Mouse (Mus musculus): ENCODE results near the gene Pcnx2.

Gene Pcnx2

DNA sequence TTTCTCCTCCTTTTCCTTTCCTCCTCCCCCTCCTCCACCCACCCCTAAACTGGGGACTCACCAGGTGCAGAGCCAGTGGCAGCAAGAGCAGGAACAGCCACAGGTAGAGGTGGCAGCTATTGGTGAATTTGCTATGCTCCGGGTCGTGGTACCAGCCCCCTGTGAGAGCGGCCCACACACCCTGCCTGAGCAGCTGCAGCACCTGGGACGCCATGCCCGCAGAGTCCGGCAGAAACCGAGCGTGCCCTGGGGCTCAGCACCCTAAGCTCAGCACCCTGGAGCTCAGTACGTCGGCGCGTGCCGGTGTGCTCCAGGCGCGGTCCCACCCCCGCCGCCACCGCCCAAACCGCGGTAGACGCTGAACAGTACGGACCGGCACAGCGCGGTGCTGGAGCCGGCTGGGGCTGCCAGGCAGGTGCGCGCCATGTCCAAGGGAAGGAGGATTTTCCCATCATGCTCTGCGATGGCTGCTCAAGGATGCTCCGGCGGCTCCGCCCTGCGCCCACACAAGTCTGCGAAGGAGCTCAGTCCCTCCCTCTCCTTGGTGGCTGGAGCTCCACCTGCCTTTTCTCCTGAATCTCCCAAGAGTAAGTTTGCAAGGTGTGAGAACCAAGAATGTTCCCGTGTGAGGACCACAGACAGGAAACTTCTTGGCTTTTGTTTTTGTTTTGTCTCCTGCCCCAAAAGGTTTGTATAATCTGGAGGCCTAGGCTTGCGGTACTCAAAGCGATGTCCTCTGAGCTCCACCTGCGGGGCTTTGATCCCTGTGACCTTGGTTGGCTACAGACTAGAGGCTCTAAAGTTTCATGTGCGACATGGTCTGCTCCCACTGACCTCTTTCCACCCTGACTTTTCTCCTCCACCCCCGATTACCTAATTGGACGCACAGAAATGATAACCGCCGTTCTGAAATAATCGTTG, at the start of gene Pcnx2:
TSS of gene Pcnx2 (minus strand) at position 450 of the 921 bp plus-strand sequence.
- DNase-seq (ENCODE audit: low spot score), result no peak

DNA sequence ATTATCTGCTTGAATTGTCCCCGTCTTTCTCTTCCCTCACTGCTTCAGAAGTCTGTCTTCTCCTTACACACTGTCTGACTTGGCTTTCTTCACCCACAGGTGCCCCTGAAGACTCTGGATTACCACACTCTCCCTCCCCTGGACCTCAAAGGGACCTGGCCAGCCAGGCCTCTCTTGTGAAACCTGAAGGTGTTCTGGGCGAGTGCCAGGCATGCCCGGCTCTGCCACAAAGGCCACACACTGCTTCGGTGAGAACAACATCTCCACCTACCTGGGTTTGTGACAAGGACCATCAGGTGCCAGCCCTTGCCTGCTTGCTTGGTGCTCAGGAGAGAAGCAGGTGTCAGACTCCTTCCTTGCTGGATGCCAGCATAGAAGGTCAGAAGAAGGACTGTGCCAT, 46.4 kb upstream of the Pcnx2 start:
- DNase-seq (ENCODE audit: low spot score), result no peak

DNA sequence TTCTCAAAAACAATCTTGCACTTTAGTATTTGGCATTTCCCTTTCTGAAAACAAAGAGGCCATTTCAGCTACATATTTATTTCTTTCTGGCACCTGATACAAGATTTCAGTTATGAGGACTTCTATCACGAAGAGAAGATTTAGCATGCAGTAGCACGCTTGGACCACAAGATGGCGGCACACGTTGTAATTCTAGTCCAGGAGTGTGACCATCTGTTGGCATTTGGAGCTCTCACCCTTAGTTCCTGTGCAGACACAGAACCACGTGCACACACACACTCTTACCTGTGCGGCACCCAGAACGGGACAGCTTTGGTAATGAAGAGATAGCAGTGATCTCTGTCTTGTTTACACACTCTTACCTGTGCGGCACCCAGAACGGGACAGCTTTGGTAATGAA, 37.5 kb upstream of the Pcnx2 start:
- peak; percentile 48 for DNase-seq (ENCODE audit: low spot score)

DNA sequence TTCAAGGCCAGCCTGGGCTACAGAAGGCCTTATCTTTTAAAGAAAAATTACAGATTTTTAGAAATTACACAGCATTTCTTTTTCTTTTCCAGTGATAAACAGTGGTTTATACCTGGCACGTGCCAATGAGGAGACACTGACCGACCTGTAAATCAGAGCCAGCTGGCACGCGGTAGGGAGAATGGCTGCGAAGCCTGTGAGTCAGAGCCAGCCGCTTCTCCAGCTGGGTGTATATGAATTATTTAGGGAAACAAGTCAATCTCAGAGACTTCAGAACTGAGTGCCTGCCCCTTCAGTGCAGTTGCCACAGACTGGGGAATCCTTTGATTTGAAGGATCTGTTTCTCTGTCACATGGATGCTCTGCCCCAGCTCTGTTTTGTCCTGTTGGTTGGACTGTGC, 33.7 kb upstream of the Pcnx2 start:
- DNase-seq (ENCODE audit: low spot score), result no peak

DNA sequence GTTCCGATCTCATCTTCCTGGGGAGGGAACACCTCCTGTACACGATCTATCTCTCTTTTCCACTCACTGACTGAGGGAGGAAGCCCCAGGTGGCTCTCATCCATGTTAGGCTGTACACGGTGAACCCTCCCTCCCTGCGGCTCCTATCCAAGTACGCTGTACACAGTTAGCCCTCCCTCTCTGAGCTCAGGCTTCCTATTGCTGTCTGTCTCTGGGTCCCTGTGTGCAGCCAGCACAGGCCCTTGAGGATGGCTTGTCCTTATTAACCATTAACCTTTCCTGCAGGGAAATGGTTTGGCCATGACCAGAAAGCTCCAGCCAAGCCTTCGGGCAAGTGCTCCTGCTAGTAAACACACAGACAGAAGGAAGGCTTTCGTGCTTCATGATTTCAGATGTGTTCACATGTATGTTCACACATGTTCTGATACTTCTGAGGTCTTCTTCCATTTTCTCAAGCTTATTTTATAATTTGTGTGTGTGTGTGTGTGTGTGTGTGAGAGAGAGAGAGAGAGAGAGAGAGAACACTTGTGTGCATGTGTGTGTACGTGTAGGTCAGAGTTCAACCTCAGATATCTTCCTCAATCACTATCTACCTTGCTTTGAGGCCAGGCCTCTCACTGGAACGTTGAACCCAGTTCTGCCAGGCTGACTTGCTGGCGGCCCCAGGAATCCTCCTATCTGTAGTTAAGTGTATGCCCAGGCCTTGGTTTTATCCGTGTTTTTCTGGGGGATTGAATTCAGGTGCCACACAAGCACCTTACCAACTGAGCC, 32.3 kb upstream of the Pcnx2 start:
- no peak for DNase-seq (ENCODE audit: low spot score)

DNA sequence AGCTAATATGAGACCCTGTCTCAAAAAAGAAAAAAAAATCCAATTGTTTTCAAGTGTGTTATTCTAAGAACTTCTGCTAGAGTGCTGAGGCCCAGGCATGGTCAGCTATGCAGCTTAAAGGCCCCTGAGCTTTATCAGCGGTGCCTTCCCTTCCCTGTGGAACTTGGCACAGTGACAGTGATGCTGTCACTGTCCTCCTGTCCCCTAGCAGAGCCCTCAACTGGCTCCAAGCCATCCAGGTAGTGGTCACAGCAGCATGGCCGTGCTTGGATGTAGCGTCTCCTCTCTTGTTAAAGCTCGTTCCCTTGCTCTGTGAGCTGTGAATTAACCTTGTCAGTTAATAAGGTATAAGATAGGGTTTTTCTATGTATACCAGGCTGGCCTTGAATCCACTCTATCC, 28.5 kb upstream of the Pcnx2 start:
- no peak for DNase-seq (ENCODE audit: low spot score)

DNA sequence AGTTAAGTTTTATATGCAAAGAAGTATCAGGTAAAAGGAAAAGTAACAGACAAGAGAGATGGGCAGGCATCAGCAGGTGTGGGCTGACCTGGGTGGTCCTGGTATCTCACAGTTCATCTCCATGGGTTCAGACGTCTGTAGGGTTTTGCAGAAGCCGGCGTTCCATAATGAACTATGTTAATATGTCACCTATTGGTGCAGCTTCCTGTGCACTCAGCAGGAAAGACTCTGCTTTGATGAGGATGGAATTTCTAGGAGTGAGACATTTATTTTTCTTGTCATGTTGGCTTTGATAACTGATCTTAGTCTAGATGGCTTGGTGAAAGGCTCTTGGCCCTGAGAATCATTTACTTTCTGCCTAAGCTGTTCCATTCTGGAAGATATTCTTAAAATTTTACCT, 24.2 kb upstream of the Pcnx2 start:
- DNase-seq (ENCODE audit: low spot score), result no peak

DNA sequence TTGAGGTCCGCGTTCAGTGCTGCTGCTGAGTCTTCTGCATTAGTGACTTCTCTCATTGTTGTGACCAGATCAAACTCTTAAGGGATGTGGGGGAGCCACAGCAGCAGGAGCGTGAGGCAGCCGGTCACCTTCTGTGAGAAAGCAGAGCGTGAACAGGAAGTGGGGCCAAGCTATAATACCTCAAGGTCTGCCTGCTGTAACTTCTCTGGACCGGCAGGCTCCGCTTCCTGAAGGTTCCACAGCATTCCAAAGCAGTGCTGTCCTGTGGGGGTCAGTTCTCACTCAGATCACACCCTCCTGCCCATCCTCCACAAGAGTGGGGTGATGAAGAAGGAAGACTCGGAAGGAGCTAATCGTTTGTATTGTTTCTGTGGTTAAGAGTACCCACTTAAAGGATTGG, 22.6 kb upstream of the Pcnx2 start:
- DNase-seq (ENCODE audit: low spot score), result no peak

DNA sequence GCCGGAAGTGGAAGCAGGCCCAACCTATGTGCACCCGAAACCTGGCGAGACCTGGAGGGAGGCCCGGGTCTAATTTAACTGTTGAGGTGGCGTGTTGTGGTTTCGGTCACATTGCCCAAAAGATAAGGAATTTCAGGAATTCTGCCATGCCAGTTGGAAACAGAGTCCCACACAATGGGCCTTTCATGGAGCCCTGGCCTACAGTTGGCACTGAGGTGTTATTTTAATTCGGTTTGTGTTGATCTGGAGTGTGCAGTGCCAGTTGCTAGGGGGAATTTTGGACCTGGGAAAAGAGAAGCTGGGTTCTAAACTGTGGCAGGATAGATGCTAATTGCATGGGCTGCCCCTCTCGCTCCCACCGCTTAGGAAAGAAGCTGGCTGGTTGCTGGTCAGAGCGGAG, 22.2 kb upstream of the Pcnx2 start:
- no peak for DNase-seq (ENCODE audit: low spot score)

DNA sequence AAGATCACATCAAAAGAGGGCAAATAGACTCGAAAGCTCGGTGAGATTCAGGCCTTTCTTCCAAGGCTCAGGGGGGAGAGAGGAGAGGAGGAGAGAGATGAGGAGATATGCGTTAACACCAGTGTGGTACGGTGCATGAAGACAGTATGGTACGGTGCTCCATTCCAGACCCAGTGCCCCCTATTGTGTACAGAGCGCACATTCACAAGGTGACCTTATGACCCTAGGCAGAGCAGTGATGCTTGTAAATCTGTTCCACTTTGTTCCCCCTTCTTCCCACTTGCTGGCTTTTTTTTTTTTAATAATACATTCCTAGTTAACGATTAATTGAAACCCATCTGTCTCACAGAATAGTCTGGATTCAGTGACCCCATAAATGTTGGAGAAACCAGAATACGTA, 21.4 kb upstream of the Pcnx2 start:
- no peak for DNase-seq (ENCODE audit: low spot score)

DNA sequence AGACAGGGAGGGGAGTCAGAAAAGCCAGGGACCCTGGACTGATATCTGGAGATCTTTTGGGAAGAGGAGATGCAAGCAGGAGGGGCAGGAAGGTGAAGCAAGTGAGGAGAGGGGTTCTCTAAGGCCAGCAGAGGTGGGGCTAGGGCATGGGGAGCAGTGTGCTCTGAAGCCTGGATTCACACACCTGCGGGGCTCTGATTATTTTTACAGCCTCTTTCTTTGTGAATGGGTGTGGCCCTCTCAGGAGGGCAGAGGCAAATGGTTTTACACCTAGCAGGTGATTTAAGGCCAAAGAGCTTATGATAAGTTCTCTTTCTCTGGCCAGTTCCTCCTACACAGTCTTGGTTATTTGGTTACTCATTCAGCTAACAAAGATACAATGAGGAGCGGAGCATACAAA, 20.6 kb upstream of the Pcnx2 start:
- no peak for DNase-seq (ENCODE audit: low spot score)

DNA sequence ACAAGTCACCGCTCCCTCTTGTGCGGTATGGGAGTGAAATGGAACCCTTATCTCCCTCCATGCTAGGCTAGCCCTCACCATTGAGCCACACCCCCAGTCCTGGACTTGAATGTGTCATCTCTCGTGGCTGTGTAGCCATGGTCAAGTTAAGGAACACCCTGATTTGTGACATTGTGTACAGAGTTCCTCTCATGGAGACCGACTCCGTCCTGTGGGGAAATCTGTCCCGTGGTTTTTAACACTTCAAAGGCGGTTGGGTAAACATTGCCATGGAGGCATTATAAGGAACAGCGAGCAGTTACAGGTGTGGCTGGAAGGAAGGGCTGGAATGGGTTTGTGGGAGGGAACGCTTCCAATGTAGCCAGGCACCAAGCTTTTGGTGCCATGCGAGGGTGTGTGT, 18.9 kb upstream of the Pcnx2 start:
- DNase-seq (ENCODE audit: low spot score), result no peak

DNA sequence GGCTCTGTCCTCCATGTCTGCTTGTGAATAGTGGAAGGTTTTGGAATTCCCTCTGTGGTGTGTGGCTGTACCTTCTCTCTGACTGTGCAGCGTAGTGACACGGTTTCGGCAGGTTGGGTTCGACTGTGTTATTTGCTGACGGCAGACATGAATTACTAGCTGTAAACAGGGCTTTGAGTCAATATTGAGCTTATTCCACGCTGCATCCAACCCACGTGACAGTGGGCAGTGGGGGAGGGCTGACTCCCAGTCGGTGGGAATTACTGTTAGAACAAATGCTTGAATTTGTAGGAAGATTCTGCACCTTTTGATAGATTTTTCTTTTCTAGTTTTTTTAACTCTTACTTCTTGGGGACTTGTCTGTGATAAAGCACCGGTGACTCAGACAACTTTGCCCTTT, 16.3 kb upstream of the Pcnx2 start:
- no peak for DNase-seq (ENCODE audit: low spot score)

DNA sequence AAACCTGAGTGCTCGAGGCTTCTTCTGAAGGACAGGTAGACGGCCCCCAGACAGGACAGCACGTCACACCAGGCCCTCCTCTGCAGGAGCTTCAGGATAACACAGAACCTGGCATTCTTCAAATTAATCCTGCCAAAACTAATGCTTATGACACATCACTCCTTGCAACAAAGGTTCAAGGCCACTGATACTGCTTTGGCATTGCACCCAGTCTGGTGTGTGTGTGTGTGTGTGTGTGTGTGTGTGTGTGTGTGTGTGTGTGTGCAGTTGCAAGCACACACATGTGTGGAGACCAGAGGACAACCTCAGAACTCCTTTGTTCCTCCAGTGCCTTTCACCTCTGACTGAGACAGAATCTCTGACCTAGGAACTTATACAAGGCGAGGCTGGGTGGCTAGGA, 15.1 kb upstream of the Pcnx2 start:
- DNase-seq (ENCODE audit: low spot score), result no peak

DNA sequence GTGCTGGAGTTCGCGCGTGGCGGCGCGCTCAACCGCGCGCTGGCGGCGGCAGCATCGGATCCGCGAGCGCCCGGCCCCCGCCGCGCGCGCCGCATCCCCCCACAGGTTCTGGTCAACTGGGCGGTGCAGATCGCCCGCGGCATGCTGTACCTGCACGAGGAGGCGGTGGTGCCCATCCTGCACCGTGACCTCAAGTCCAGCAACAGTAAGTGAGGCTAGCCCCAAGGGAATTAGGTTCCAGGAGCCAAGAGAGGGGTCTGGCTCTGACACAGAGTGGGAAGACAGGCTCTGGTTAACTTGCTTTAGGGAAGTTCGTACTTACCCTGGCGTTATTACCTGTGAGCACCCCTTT, 13.1 kb upstream of the Pcnx2 start:
- no peak for DNase-seq (ENCODE audit: low spot score)

DNA sequence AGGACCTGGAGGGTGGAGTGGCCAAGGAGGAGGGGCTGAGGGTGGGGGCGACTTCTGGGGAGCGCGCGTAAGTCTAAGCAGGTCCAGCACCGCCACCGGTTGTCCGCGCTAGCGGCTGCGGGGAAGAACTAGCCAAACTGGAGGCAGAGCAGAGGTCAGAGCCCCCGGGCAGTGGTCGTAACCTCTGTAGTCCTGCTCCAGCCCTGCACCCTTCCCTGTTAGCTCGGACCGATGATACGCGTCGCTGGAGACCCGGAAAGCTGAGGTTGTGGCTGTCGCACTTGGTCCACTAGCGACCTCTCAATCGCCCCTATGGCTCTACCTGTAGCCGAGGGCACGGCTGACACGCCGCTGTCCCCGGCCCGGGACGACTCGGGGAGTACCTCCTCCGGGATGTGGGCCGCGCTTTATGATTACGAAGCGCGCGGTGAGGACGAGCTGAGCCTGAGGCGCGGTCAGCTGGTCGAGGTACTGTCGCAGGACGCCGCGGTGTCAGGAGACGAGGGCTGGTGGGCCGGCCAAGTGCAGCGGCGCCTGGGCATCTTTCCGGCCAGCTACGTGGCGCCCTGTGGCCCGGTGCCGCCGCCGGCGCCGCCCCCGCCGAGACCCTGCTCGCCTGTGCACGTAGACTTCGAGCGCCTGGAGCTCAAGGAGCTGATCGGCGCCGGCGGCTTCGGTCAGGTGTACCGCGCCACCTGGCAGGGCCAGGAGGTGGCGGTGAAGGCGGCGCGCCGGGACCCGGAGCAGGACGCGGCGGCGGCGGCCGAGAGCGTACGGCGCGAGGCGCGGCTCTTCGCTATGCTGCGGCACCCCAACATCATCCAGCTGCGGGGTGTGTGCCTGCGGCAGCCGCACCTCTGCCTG, 12.5 kb upstream of the Pcnx2 start, which contains the start of gene Map3k21:
TSS of gene Map3k21 (plus strand) at position 86 of the 864 bp plus-strand sequence.
- peak; percentile 21 for DNase-seq (ENCODE audit: low spot score)

DNA sequence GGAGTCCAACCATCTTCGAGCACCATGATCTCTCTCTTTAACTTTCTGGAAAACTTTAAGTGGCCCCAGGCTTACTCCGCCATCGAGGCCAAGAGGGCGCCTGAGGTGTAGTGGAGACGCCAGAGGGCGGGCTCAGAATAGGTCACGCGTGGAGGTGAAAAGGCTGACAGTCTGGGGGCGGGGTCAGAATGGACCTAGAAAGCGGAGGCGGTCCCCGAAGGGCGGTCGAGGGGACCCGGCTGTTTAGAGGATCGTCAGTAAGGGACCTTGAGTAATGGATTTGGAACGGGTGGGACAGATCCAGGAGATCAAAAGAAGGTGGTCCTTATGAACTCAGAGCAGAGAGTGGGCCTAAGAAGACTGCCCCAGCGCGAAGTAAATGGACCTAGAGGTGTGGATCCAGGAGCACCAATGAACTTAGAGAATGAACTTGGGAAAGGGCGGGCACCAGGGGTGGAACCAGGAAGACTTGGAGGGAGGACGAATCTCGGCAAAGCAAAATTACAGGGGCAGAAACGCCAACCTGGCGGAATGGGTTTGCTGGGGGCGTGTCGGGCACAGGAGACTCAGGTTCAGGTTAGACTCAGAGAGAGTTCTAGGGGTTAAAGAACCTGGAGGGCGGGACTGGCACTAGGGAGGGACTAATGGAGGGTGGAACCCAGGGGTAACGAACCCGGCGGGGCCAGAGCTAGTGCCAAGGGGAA, 11.7 kb upstream of the Pcnx2 start:
- DNase-seq (ENCODE audit: low spot score), result peak; percentile 40

DNA sequence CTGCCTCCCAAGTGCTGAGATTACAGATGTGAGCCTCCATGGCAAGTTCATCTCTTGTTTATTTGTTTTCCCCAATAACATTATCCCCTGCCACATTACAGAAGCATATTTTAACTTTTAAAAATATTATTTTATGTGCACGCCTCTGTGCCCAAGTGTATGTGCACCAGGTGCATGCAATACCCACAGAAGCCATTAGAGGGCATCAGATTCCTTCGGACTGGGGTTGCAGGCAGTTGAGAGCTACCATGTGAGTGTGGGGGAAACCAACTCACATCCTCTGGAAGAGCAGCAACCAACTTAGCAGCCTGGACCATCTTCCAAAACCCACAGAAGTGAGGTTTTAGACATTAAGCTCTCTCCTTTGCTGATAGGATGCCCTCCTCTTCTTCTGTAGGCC, 9.2 kb upstream of the Pcnx2 start:
- DNase-seq (ENCODE audit: low spot score), result no peak

DNA sequence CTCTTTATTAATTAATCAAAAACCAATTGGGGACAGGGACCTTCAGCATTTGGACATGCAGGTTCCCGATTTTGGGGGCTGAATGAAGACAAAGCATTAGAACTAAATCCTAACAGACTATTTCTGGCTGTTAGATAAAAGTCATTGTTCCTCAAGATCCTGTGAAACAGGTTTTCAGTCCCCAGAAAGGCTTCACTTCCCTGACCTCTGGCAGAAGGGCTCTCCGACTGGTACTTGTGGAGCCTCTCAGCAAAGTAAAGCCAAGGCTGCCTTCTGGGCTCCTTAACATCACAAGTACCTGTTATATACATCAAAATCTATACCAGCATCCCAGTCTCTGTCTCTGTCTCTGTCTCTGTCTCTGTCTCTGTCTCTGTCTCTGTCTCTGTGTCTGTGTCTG, 7.2 kb upstream of the Pcnx2 start:
- no peak for DNase-seq (ENCODE audit: low spot score)

DNA sequence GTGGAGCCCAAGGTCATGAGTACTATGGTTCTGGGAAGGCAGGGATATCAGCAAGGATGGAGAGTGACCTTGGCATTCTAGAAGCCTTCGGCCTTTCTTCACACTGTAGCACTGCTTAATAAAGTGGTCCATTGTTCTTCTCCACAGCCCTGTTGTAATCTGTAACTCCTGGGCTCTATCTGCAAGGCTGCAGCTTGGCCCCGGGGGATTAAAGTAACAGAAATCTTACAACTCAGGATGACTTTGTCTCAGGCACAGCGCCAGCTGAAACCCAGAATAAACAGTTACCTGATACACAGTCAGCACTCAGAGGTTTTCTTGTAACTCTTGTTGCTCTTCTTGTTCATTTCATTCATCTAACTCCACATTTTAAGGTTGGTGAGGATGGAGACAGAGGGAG, 4.4 kb upstream of the Pcnx2 start:
- no peak for DNase-seq (ENCODE audit: low spot score)

DNA sequence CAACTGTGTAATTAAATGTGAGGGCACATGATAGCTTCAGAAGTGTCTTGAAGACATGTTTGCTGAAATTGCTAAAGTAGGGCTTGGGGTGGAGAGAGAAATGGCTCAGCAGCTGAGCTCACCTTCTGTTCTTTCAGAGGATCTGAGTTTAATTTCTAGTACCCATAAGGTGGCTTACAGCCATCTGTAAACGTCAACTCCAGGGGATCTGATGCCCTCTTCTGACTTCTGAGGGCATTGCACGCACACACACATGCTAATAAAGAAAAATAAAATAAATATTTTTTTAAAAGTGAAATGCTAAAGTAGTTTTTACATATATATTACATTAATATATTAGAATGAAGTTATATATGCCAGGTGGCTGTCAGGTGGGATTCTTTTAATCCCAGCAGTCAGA, 3.0 kb upstream of the Pcnx2 start:
- no peak for DNase-seq (ENCODE audit: low spot score)

DNA sequence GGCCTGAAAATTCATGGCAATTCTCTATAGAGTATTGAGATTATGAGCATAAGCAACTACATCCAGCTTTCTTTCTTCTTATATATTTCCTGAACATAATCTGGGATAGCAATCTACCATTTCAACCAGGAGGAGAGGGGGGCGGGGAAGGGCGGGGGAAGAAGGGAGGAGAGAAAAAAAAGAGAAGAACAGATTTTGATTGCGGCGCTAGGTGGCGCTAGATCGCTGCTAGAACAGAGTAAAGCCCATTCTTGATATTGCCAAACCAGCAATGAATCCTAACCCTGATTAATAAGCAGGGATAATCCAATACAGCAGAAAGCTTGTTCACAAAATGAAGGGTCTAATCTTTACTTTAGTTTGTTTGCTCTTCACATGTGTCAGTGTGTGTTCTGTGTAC, 782 bp upstream of the Pcnx2 start:
- DNase-seq (ENCODE audit: low spot score), result peak; percentile 36

All from urinary bladder, postnatal 25 days (tissue).